In the genomic region with DNA sequence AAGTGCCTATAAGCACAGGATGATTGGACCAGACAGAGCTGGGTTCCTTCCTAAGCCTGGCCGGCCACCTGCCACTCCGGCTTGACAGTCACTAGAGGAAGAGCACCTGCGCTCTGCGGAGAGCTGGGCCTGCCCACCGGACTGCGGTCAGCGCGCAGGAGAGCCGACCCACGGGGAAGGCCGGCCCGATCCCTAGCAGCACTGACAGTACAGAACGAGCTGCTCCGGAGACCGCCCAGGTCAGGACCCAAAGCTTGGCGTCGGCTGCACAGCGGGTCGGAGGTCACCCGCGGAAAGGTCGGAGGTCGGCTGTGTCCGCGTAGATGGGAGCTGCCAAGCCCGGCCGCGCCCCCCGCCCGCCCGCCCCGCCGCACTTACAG, we compare ENCODE assay signal across 8 mouse cellular contexts. TPM values are rescaled to one million over a fixed set of nuclear protein-coding genes. Genes with fewer than 3 reads are reported as not detected.
A peak's percentile ranks its signal among the peaks of the same experiment; 100 is the strongest.
DNase-seq lines count a peak whose midpoint lies in the region; ATAC-seq and TF ChIP-seq lines count a peak whose summit lies in the region.

No protein-coding gene starts in this region.

- peak overlapping the region; percentile 82 for H3K9ac ChIP-seq in heart, embryonic 11.5 days (ENCODE audit: low read depth, low read length)
- peak overlapping the region; percentile 73 for H3K9ac ChIP-seq in kidney, embryonic 15.5 days

- DNase-seq in B cell, adult 2 months, result peak; percentile 47
- DNase-seq in Muller cell, postnatal 12 days (ENCODE audit: inconsistent ontology term), result peak; percentile 46
- DNase-seq in lung, postnatal 10 days, result peak; percentile 52
- DNase-seq in ovary, postnatal 36 days (ENCODE audit: low spot score), result peak; percentile 41
- DNase-seq in c-Kit-positive CD71-positive TER-119-positive erythroid progenitor cells, embryonic 14.5 days (ENCODE audit: low spot score), result no peak

- no peak overlapping the region for H3K27ac ChIP-seq in cortical plate, adult 2 months (ENCODE audit: insufficient read depth, low read length)
- 0 out of 2 replicates have a peak overlapping the region, but pooled peaks have one; percentile 10 for H3K27ac ChIP-seq in heart, embryonic 11.5 days (ENCODE audit: low read depth, low read length)
- peak overlapping the region; percentile 23; the same call in 1 of the 2 replicates for H3K27ac ChIP-seq in kidney, embryonic 15.5 days

- TF ChIP-seq CTCF in cortical plate, adult 2 months (IDR thresholded peaks at IDR 0.05; ENCODE audit: extremely low read depth, insufficient read depth, low read length), result no peak

- peak overlapping the region; percentile 54 for H3K4me3 ChIP-seq in cortical plate, adult 2 months (ENCODE audit: insufficient read depth, low read length)
- H3K4me3 ChIP-seq in heart, embryonic 11.5 days (ENCODE audit: low read depth, low read length), result peak overlapping the region; percentile 94
- H3K4me3 ChIP-seq in kidney, embryonic 15.5 days (replicated peaks), result peak overlapping the region; percentile 86

- no peak for TF ChIP-seq POLR2A in cortical plate, adult 2 months (IDR thresholded peaks at IDR 0.05; ENCODE audit: extremely low read depth, insufficient read depth, low read length)

- H3K4me1 ChIP-seq in cortical plate, adult 2 months (ENCODE audit: control insufficient read depth, insufficient read depth, low read length), result peaks cover 3% of the 10 kb centered on the region
- peaks cover 7% of the 10 kb centered on the region for H3K4me1 ChIP-seq in heart, embryonic 11.5 days (ENCODE audit: control insufficient read depth, insufficient read depth, low read length)
- peaks cover 20% of the 10 kb centered on the region for H3K4me1 ChIP-seq in kidney, embryonic 15.5 days

- H3K36me3 ChIP-seq in heart, embryonic 11.5 days (ENCODE audit: control insufficient read depth, insufficient read depth, low read length), result no peaks in the 10 kb centered on the region
- 0 out of 2 replicates have a peak, but pooled peaks cover under 1% of the 10 kb centered on the region for H3K36me3 ChIP-seq in kidney, embryonic 15.5 days

- WGBS in heart, embryonic 11.5 days (ENCODE audit: insufficient replicate concordance), result under 1% methylated on average over 24 of the region's 33 CpGs
- under 1% methylated on average over 33 of the region's 33 CpGs for WGBS in kidney, embryonic 15.5 days

- no peaks in the 10 kb centered on the region for H3K27me3 ChIP-seq in heart, embryonic 11.5 days (ENCODE audit: control insufficient read depth, insufficient read depth, low read length)
- H3K27me3 ChIP-seq in kidney, embryonic 15.5 days, result no peaks in the 10 kb centered on the region

- peak; percentile 50 for ATAC-seq in heart, embryonic 11.5 days (replicated peaks; ENCODE audit: insufficient number of reproducible peaks, low FRiP score, low TSS enrichment)
- ATAC-seq in kidney, embryonic 15.5 days (replicated peaks; ENCODE audit: low FRiP score), result peak; percentile 78

- H3K9me3 ChIP-seq in heart, embryonic 11.5 days (replicated peaks; ENCODE audit: control insufficient read depth, low read length), result no peaks in the 10 kb centered on the region
- H3K9me3 ChIP-seq in kidney, embryonic 15.5 days (replicated peaks), result no peaks in the 10 kb centered on the region

- peak overlapping the region; percentile 98 for H3K4me2 ChIP-seq in heart, embryonic 11.5 days
- H3K4me2 ChIP-seq in kidney, embryonic 15.5 days, result peak overlapping the region; percentile 93

RNA-seq across cellular contexts. Expression of a gene that starts 0.4 kb away (rescaled TPM):
- polyA plus RNA-seq in cortical plate, adult 2 months (2012; rRNA removed), result 61.6 and 62.8 TPM in 2 replicates
- 7.6 and 16.4 TPM in 2 replicates for polyA plus RNA-seq in heart, embryonic 11.5 days (2014; fragmentation: Nextera tagmentation; extraction: Ambion mirVana)
- polyA plus RNA-seq in kidney, embryonic 15.5 days (2015; fragmentation: Nextera tagmentation; extraction: Ambion mirVana), result 12.5 and 12.7 TPM in 2 replicates

RNA-seq across cellular contexts. Expression of a gene that starts 59.1 kb away (rescaled TPM):
- 18.2 and 19.6 TPM in 2 replicates for polyA plus RNA-seq in cortical plate, adult 2 months (2012; rRNA removed)
- polyA plus RNA-seq in heart, embryonic 11.5 days (2014; fragmentation: Nextera tagmentation; extraction: Ambion mirVana), result 9.5 and 11.2 TPM in 2 replicates
- 21.7 and 22.6 TPM in 2 replicates for polyA plus RNA-seq in kidney, embryonic 15.5 days (2015; fragmentation: Nextera tagmentation; extraction: Ambion mirVana)
